Mouse (Mus musculus) layer of hippocampus, postnatal 10 days (tissue): ENCODE results near the gene Cps1. TPM values are rescaled to one million over a fixed set of nuclear protein-coding genes. Genes with fewer than 3 reads are reported as not detected.
A peak's percentile ranks its signal among the peaks of the same experiment; 100 is the strongest.

ENCODE experiments used
- DNase-seq, 2 experiments: peaks; one replicate each; pipeline ENCODE4 v3.0.0; 2021; ENCODE audit warnings: low spot score in 2 of 2
- long read RNA-seq: library from polyadenylated mRNA; stranded (forward); transcript quantifications from one replicate; pipeline ENCODE4 v2.0.0, GENCODE M21; 2023
- total RNA-seq, 2 experiments: library from RNA; stranded (reverse); gene quantifications; 2 replicates each; pipeline ENCODE4 v1.2.3; 2021

Gene Cps1
- total RNA-seq: under 1 TPM; 0.45 to 0.64 TPM
- long read RNA-seq, partial matches to known transcripts: 2 of 2 reads
- long read RNA-seq, other reads (novel, unspliced or antisense): 0 of 2 reads

DNA sequence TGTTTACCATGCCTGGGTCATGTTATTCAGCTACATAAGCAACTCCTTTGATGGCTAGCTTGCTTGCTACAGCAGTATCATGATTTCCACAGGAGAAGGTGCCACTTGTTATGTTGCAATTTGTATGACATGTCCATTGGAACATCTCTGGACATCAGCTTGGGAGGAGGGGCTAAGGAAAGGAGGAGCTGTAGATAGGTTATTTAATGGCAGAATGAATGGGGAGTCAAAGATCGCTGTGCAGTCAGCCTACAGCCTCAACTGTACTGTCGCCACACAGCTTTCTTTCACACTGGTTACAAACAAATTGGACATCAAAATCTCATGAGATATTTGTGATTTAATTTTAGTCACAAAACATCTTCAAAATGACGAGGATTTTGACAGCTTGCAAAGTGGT is at the start of gene Cps1:
Cps1 (plus strand) TSS at position 230 of the 400 bp plus-strand sequence.
- DNase-seq: no peak

DNA sequence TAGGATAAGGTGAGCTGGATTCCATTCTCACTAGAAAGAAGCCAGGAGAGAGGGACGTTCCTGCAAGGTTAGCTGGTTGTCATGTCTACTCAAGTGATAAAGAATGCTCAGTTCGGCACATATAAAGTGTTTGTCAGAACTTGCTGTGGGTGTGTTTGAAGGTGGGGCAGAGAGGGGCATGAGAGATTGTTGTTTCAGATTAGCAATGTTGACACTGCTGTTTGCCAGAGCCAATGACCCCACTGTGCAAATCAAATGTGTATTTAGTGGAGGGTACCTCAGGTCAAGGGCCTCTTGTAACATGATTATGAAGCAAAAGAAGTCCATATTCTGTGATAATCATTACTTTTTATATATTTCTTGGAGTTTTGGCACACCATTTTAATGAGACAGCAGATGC is 45.1 kb upstream of the Cps1 start:
- DNase-seq: no peak

DNA sequence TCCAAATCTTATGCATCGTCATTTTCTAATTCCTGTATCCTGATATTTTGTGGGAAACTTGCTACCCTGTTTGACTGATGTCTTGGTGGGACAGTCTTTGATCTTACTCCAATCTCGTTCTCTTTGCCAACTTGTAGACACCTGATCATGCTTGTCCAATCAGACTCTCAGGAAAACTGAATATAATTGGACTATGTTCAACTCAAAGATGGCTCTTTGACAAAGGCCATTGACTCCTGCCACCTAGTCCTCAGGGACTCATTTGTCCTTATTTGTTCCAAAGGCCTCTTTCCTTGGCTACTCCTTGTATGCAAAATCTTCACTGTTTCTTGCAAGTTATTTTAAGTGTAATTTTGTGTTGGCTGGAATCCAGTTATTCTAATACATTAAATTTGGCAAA is 44.2 kb upstream of the Cps1 start:
- no peak for DNase-seq

DNA sequence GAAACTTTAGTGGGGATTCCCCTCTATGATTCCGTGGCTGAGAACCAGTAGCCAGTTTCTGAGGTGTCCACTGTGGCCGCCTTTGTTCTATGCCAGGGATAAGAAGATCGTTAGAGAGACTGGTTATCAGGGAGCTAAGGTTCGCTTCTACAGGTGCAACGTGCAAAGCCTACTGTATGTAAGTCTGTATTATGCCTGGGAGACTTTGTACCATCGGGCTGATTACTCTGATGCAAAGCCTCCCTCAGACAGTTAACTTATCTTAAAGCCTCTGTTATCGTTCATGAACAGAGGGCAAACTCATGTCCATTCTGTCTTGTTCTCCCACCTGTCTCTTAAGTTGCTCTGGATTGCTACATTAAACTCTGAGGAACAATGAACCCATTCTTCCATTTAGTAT is 43.7 kb upstream of the Cps1 start:
- DNase-seq: no peak

DNA sequence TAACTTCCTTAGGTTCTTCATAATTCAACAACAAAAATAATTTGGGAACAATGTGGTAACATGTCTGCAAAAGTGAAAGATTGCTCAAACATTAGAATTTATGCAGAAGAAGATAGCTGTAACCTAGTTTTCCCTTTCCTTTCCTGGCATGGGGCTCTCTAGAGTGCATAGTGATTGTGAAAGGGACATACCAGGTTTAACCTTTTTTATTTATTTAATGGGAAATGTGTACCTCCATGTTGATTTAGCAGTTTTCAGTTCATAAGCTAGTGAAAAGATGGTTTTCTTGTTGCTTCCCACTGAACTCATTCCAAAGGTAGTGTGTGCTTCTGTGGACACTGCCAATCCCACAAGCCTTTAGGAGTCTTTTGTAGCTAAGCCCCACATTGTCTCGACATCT is 30.4 kb upstream of the Cps1 start:
- no peak for DNase-seq

DNA sequence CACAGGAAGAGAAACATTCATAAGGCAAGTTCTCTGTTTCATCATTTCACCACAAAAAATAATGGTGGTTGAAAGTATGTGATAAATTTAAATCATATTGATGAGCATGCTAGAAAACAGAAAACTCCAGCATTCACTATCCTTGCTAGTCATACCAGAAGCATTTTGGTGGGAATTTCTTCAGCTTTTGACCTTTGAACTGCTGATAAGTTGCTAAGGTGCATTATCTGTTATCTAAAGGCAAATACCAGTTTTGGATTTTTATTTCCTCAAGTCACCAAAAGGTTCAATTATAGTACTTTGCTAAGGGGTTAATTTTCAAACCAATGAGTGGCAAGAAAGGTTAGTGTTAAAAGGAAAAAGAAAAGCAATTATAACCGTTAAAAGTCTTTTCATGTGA is 23.6 kb upstream of the Cps1 start:
- DNase-seq: no peak

- no peak for DNase-seq
These were observed 19.2 kb upstream of the Cps1 start for GRCm38 (mm10) chr1:67103476-67104248.

GRCm38 (mm10) chr1:67111621-67112298 is 11.1 kb upstream of the Cps1 start:
- no peak for DNase-seq

DNA sequence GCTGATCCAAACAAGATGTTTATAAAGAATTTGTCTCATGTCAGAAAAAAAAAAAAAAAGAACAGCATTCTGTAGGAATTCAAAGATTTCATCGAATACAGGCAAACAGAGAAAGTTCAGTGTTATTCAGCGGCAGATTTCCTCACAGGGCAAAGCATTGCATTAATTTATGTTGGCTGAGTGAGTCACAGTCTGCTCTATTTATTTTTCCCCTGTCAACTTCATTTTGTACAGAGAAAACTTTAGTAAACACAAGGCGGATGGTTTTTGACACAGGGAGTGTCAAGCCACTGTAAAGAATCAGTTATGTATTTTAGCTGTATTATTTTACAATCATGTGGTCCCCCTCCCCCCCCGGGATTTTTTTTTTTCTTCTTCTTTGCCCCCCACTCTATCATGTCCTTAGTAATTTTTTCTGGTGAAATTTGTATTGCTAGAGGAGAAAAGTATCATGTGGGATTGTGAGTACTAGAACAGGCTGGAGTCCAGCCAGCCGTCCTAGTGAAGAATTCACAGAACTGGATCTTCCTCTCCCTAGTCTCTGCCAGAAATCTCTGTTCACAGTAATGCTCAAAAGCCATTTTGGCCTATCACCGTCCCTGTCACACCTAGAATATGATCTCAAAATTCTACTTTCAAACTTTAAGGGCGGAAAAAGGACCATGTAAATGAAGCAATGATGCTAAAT is 9.3 kb upstream of the Cps1 start:
- DNase-seq: no peak

- no peak for DNase-seq
These were observed 6.3 kb upstream of the Cps1 start for GRCm38 (mm10) chr1:67116571-67116970.

DNA sequence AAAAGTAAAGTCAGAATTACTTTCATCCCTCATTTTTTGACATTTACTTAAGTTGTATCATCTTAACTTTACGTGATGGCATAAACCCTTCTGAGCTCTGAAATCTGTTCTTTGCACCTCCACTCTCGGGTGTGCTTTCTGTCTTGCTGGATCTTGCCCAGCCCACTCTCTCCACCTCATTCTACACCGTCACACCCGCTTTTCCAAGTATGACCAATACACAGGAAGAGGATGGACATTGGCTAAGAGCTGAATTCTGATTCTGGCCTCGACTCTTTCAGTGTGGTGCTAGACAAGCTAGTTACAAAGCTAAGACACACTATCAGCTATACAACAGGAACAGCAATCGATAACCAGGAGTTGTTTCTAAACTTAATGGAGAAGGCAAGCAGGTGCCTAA is 5.0 kb upstream of the Cps1 start:
- DNase-seq: no peak

DNA sequence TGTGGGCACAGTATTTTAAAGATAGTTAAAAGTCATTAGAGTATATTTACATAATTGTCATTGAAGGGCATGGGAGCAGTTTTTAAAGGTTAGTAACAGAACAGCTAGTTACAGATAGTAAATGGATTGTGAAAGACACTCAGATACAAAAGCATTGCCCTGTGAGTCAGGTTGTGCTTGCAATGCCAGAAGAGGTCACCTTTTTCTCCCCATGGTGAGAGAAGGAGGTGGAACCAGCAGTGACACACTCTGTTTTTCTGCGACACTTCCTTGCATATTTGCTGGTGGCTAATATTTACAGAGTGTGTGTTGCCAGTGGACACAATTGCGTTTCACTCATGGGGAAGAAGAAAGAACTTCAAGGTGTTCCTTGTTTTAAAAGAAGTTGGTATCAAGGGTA is 2.6 kb downstream of the Cps1 start:
- DNase-seq: no peak

- peak; percentile 7 to 13 for DNase-seq
These were observed 21.1 kb downstream of the Cps1 start for GRCm38 (mm10) chr1:67143939-67144338.

GRCm38 (mm10) chr1:67151246-67151645 is 28.4 kb downstream of the Cps1 start:
- no peak for DNase-seq

DNA sequence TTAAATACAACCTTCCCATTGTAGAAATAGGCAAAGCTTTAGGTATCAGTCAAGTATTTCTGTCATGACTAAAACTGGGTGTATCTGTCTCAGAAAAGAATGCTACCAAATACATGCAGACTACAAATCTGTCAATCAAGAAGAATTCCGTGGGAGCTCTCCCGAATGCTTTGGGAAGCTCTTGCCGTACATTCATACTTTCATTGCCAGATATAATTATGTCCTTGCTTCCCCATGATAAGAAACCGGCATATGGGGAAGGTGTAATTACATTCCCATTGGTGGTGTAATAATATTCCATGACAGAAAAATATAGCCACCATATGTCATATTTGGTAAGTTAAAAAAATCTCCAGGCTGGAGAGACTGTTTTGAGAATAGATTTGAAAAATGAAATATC is 44.5 kb downstream of the Cps1 start:
- DNase-seq: no peak

DNA sequence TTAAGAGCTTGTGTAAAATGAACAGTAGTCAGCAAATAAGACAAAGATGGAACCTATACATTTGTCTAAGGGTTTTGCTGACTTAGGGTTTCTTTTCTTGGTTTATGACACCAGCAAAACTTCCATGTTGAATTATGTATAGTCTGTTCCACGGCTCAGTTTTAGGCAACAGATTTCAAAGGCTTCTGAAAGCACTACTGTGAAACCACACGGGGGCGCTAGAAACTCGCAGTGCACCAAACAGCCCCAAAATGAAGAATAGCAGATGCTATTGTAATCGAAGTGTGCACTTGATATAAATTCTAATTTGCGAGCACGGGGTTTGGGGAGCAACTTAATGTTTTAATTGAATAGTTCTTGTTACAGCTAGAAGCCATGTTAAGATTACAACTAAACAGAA is 58.3 kb downstream of the Cps1 start:
- peak; percentile 79 to 83 for DNase-seq

DNA sequence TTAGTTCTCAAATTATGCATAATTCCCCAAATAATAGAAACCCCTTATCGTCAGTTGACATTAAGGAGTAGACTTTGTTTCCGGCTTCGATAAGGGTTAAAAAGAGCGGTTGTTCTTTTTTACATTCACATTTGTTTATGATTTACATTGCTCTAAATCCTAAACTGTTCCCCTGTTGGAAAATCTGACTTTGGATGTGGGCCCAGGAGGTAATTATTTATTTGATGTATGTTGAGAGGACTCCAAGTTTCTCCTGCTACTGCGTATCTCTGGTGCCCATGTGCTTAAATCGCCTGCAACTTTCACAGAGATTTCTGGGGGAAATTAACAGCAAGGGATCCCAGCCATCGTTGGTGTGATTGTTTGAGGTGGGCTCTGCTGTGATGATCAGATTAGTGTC is 59.4 kb downstream of the Cps1 start:
- no peak for DNase-seq

- DNase-seq: no peak
These were observed 60.7 kb downstream of the Cps1 start for GRCm38 (mm10) chr1:67183532-67183931.

- DNase-seq: no peak
These were observed 61.3 kb downstream of the Cps1 start for GRCm38 (mm10) chr1:67184134-67184533.

DNA sequence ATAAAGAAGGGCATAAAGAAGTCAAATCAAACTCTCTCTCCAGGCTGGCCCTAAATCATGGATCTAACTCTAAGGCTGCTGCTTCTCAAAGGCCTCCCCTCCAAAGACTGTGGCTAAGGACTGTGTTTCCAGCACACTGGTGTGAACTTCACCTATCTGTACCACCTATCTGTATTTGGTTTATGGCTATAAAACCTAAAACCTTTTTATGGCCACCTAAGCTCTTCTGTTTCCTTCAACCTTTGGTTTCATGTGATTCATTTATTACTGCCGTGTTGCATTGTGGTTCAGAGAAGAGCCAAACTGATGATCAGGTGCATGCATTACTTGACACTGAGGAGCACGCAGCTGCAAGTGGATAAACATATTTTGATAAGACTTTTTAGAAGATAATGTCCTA is 74.5 kb downstream of the Cps1 start:
- DNase-seq: no peak

DNA sequence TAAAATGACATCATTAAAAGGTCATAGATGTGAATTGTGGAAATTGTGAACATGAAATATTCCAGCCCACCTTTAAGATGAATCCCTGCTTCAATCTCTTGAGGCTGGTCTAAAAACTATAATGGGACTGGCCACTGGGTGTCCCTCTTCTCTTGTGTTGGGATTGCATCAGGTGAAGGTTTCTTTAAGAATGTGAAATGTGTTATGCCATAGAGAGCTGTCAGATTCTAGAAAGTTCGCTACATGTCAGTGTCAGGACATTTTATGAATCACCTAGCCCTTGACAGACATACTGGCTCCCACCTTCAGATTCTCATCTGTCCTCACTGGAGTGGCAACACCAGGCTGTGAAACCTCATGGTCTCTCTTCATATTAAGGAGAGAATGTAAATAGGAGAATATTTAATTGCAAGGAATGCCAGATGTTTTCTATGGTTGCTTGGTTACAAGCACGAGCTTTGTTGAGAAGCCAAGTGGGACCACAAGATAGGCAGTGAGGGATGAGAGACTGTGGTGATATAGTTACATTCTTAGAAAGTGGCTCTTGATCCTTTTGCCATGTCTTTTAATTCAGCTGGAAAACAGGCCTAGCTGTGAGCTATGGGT is 95.6 kb downstream of the Cps1 start:
- DNase-seq: peak; percentile 23 to 51

DNA sequence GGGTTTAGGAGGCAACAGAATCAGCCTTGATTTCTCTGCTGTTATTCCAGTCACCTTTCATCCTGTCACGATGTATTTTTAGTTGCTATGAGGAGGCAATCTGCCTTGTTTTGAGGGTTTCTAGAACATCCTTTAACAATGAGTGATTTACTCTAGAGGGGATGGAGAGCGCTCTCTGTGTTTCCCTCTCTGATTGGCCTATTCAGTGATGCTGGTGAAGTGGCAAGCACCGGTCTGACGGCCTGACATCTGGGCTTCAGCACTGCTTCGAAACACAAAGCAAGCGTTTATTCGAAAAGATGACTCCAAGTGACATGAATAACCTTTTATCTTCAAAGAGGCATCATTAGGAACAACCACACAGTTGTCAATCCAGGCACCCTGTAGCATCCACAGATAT is 100.8 kb downstream of the Cps1 start:
- no peak for DNase-seq
